17 mouse cellular contexts compared by ENCODE assay signal in the genomic region with DNA sequence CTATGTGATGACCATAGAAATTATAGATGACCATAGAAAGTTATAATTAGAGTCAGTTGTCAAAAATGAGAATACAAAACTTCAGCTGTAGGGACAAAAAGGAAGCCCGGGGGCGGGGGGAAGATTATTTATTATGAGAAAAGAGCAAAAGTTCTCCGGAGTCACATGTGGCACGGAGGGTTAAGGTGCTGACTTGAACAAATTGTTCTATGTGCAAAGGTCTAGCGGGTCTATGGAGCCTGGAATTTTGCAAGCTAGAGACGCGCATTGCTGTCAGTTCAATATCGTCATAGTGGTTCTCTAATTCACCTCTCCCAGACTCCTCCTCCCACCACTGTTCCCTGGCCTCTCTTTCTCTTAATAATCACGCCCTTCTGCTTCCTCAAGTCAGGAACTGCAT. TPM values are rescaled to one million over a fixed set of nuclear protein-coding genes. Genes with fewer than 3 reads are reported as not detected.
DNase-seq lines count a peak whose midpoint lies in the region; ATAC-seq and TF ChIP-seq lines count a peak whose summit lies in the region.
"Had no signal": no experiment of that assay in that cellular context is flagged by ENCODE, and none has a peak within 500 bp of the region (broad histone marks: within the 10 kb centered on the region; RNA-seq: fewer than 3 reads in every experiment).

No protein-coding gene starts in this region.

- no peak overlapping the region for H3K4me3 ChIP-seq in hindbrain, embryonic 14.5 days (replicated peaks; ENCODE audit: low read length)
- no peak overlapping the region for H3K4me3 ChIP-seq in hindbrain, embryonic 16.5 days (ENCODE audit: low read length)
- H3K4me3 ChIP-seq in liver, postnatal 0 days (ENCODE audit: low read depth, low read length), result no peak overlapping the region
- H3K4me3 ChIP-seq in embryonic facial prominence, embryonic 15.5 days (replicated peaks), result no peak overlapping the region
- H3K4me3 ChIP-seq: forebrain, embryonic 10.5 days; heart, embryonic 10.5 days; left cerebral cortex, adult 2 months; limb, embryonic 12.5 days; midbrain, embryonic 10.5 days; neural tube, embryonic 15.5 days had no signal

- no peaks in the 10 kb centered on the region; the same call in 1 of the 2 replicates for H3K27me3 ChIP-seq in hindbrain, embryonic 14.5 days (ENCODE audit: control insufficient read depth, insufficient read depth, low read length)
- no peaks in the 10 kb centered on the region; the same call in 1 of the 2 replicates for H3K27me3 ChIP-seq in hindbrain, embryonic 16.5 days (replicated peaks; ENCODE audit: control insufficient read depth, insufficient read depth, low read length)
- H3K27me3 ChIP-seq in liver, postnatal 0 days (ENCODE audit: insufficient read depth, low read length), result no peaks in the 10 kb centered on the region
- H3K27me3 ChIP-seq in embryonic facial prominence, embryonic 15.5 days, result no peaks in the 10 kb centered on the region; the same call in 1 of the 2 replicates

- no peak for ATAC-seq in hindbrain, embryonic 14.5 days (ENCODE audit: low FRiP score)
- ATAC-seq in hindbrain, embryonic 16.5 days, result no peak
- ATAC-seq in liver, postnatal 0 days, result peak; percentile 50
- no peak for ATAC-seq in embryonic facial prominence, embryonic 15.5 days (ENCODE audit: insufficient number of reproducible peaks, low FRiP score, low TSS enrichment, low read depth)

- 0 out of 2 replicates have a peak overlapping the region, but pooled peaks have one; percentile 5 for H3K4me2 ChIP-seq in hindbrain, embryonic 14.5 days (replicated peaks)
- H3K4me2 ChIP-seq in hindbrain, embryonic 16.5 days (ENCODE audit: low read length), result no peak overlapping the region
- H3K4me2 ChIP-seq in liver, postnatal 0 days (ENCODE audit: low read depth, low read length), result peak overlapping the region; percentile 42
- H3K4me2 ChIP-seq in embryonic facial prominence, embryonic 15.5 days (replicated peaks), result peak overlapping the region; percentile 38

- no peak overlapping the region for H3K27ac ChIP-seq in hindbrain, embryonic 14.5 days
- H3K27ac ChIP-seq in hindbrain, embryonic 16.5 days (ENCODE audit: low read depth, low read length), result no peak overlapping the region
- peak overlapping the region; percentile 72 for H3K27ac ChIP-seq in liver, postnatal 0 days (ENCODE audit: low read depth)
- no peak overlapping the region for H3K27ac ChIP-seq in embryonic facial prominence, embryonic 15.5 days (replicated peaks)
- H3K27ac ChIP-seq: forebrain, embryonic 10.5 days; heart, embryonic 10.5 days; layer of hippocampus, adult 2 months; left cerebral cortex, adult 2 months; limb, embryonic 12.5 days; midbrain, embryonic 10.5 days; neural tube, embryonic 15.5 days had no signal

- 73% methylated on average over 9 of the region's 9 CpGs for WGBS in hindbrain, embryonic 14.5 days
- WGBS in hindbrain, embryonic 16.5 days, result 74% methylated on average over 9 of the region's 9 CpGs
- WGBS in liver, postnatal 0 days (ENCODE audit: insufficient replicate concordance), result 52% methylated on average over 9 of the region's 9 CpGs
- WGBS in embryonic facial prominence, embryonic 15.5 days, result 61% methylated on average over 9 of the region's 9 CpGs

- no peak for TF ChIP-seq CTCF in liver, postnatal 0 days (IDR thresholded peaks at IDR 0.05; ENCODE audit: low read depth)

- H3K9ac ChIP-seq in hindbrain, embryonic 14.5 days, result no peak overlapping the region
- no peak overlapping the region for H3K9ac ChIP-seq in hindbrain, embryonic 16.5 days (ENCODE audit: low read depth, low read length)
- no peak overlapping the region for H3K9ac ChIP-seq in liver, postnatal 0 days (replicated peaks)
- no peak overlapping the region for H3K9ac ChIP-seq in embryonic facial prominence, embryonic 15.5 days
- H3K9ac ChIP-seq: limb, embryonic 12.5 days; neural tube, embryonic 15.5 days had no signal

- no peaks in the 10 kb centered on the region for H3K9me3 ChIP-seq in hindbrain, embryonic 14.5 days (ENCODE audit: control insufficient read depth, low read length)
- H3K9me3 ChIP-seq in hindbrain, embryonic 16.5 days (ENCODE audit: control insufficient read depth, low read length), result no peaks in the 10 kb centered on the region
- no peaks in the 10 kb centered on the region for H3K9me3 ChIP-seq in liver, postnatal 0 days (ENCODE audit: low read length)
- no peaks in the 10 kb centered on the region for H3K9me3 ChIP-seq in embryonic facial prominence, embryonic 15.5 days (replicated peaks)
- H3K9me3 ChIP-seq: forebrain, embryonic 10.5 days; heart, embryonic 10.5 days; limb, embryonic 12.5 days; midbrain, embryonic 10.5 days; neural tube, embryonic 15.5 days had no signal

- H3K4me1 ChIP-seq in hindbrain, embryonic 14.5 days (replicated peaks; ENCODE audit: control insufficient read depth, insufficient read depth, low read length), result 0 out of 2 replicates have a peak, but pooled peaks cover 4% of the 10 kb centered on the region
- peaks cover 2% of the 10 kb centered on the region; the same call in 1 of the 2 replicates for H3K4me1 ChIP-seq in hindbrain, embryonic 16.5 days (ENCODE audit: control insufficient read depth, insufficient read depth, low read depth, low read length)
- 0 out of 2 replicates have a peak, but pooled peaks cover 5% of the 10 kb centered on the region for H3K4me1 ChIP-seq in liver, postnatal 0 days (ENCODE audit: insufficient read depth)
- H3K4me1 ChIP-seq in embryonic facial prominence, embryonic 15.5 days, result 0 out of 2 replicates have a peak, but pooled peaks cover 7% of the 10 kb centered on the region
- H3K4me1 ChIP-seq: limb, embryonic 12.5 days had no signal

- no peak for TF ChIP-seq EP300 in liver, postnatal 0 days (IDR thresholded peaks at IDR 0.05; ENCODE audit: low read depth)

- no peak for DNase-seq in hindbrain, embryonic 14.5 days (ENCODE audit: low spot score)
- DNase-seq in liver, postnatal 0 days, result peak; percentile 14
- DNase-seq in liver, result no peak
- DNase-seq in kidney, postnatal 14 days, result peak; percentile 44
- DNase-seq in thymus, postnatal 0 days (ENCODE audit: low spot score), result no peak
- no peak for DNase-seq in thymus, postnatal 4 days
- DNase-seq: B cell, adult 2 months; thymus, postnatal 25 days had no signal

- no peaks in the 10 kb centered on the region for H3K36me3 ChIP-seq in hindbrain, embryonic 14.5 days (replicated peaks; ENCODE audit: control insufficient read depth, insufficient read depth)
- H3K36me3 ChIP-seq in hindbrain, embryonic 16.5 days (ENCODE audit: control insufficient read depth, insufficient read depth, low read length), result no peaks in the 10 kb centered on the region
- no peaks in the 10 kb centered on the region for H3K36me3 ChIP-seq in liver, postnatal 0 days (replicated peaks; ENCODE audit: insufficient read depth, low read length)
- H3K36me3 ChIP-seq in embryonic facial prominence, embryonic 15.5 days, result no peaks in the 10 kb centered on the region
- H3K36me3 ChIP-seq: forebrain, embryonic 10.5 days; heart, embryonic 10.5 days; limb, embryonic 12.5 days; midbrain, embryonic 10.5 days; neural tube, embryonic 15.5 days had no signal

RNA-seq across cellular contexts. Expression of a gene that starts 2.8 kb away (rescaled TPM):
- polyA plus RNA-seq in hindbrain, embryonic 14.5 days (2014; fragmentation: Nextera tagmentation; extraction: Ambion mirVana), result 0.21 and 0.26 TPM in 2 replicates
- polyA plus RNA-seq in hindbrain, embryonic 16.5 days (2015; fragmentation: Nextera tagmentation; extraction: Ambion mirVana), result 0.40 and 0.65 TPM in 2 replicates
- polyA plus RNA-seq in liver, postnatal 0 days (2015; fragmentation: Nextera tagmentation; extraction: Ambion mirVana), result 5.6 and 5.8 TPM in 2 replicates
- 1.1 and 1.4 TPM in 2 replicates for polyA plus RNA-seq in embryonic facial prominence, embryonic 15.5 days (2015; fragmentation: Nextera tagmentation; extraction: Ambion mirVana)
- polyA plus RNA-seq in thymus, postnatal 0 days (2015; fragmentation: Nextera tagmentation; extraction: Ambion mirVana), result 0.09 TPM in 2 replicates
- polyA plus RNA-seq: forebrain, embryonic 10.5 days; midbrain, embryonic 10.5 days had no signal

Comparison
In these comparisons a context has a peak if more than half of its experiments do, and no peak if none do; other contexts are left out.
1. DNase-seq: peak in liver, postnatal 0 days (single experiment) and kidney, postnatal 14 days (single experiment); none in hindbrain, embryonic 14.5 days (single experiment), liver (single experiment), thymus, postnatal 0 days (single experiment) and thymus, postnatal 4 days (single experiment).